Mouse (Mus musculus) lung, embryonic 15.5 days (tissue): ENCODE data around the gene Mmp9. TPM values are rescaled to one million over a fixed set of nuclear protein-coding genes. Genes with fewer than 3 reads are reported as not detected.

ENCODE experiments used
- ATAC-seq: fragments of 200-750 bp; cut with Nextera tagmentation; 2 replicates; pipeline ENCODE4 v1.8.0; 2017; ENCODE audit warnings: moderate number of reproducible peaks, borderline replicate concordance; ENCODE audit not compliant: low FRiP score, low TSS enrichment; ENCODE audit errors: extremely low read depth
- H3K27ac ChIP-seq: fragments of 300-500 bp; sonication (generic); 2 replicates; pipeline ENCODE4 v1.5.1; 2015; ENCODE audit warnings: moderate library complexity, mild to moderate bottlenecking, inconsistent platforms
- H3K27me3 ChIP-seq: fragments of 300-500 bp; sonication (generic); 2 replicates; pipeline ENCODE4 v1.6.1; 2015; ENCODE audit warnings: inconsistent platforms
- H3K36me3 ChIP-seq: fragments of 300-500 bp; sonication (generic); 2 replicates; pipeline ENCODE4 v1.6.1; 2015; ENCODE audit warnings: inconsistent platforms
- H3K4me1 ChIP-seq: fragments of 300-500 bp; sonication (generic); 2 replicates; pipeline ENCODE4 v1.6.1; 2015; ENCODE audit warnings: inconsistent platforms
- H3K4me2 ChIP-seq: fragments of 300-500 bp; sonication (generic); 2 replicates; pipeline ENCODE4 v1.6.1; 2015; ENCODE audit warnings: inconsistent platforms, mild to moderate bottlenecking, moderate library complexity
- H3K4me3 ChIP-seq: fragments of 300-500 bp; sonication (generic); 2 replicates; pipeline ENCODE4 v1.5.1; 2015; ENCODE audit warnings: mild to moderate bottlenecking, inconsistent platforms
- H3K9ac ChIP-seq: fragments of 300-500 bp; sonication (generic); 2 replicates; pipeline ENCODE4 v1.6.1; 2015; ENCODE audit warnings: inconsistent platforms
- H3K9me3 ChIP-seq: fragments of 300-500 bp; sonication (generic); 2 replicates; pipeline ENCODE4 v1.6.1; 2016; ENCODE audit warnings: inconsistent platforms
- WGBS: fragments of 180-500 bp; shearing (Covaris S2); methylation state at CpG from one replicate; pipeline ENCODE4 v1.1.7; 2015; 5-methylcytosine and 5-hydroxymethylcytosine counted together
- polyA plus RNA-seq: library from polyadenylated mRNA; unstranded; fragments of >200 nt; fragmentation: Nextera tagmentation; extraction: Ambion mirVana; gene quantifications from 2 replicates; pipeline ENCODE4 v1.2.1, GENCODE M21; 2015

The Mmp9 gene
- polyA plus RNA-seq, 1 experiment from 2014 or later = 1.4 TPM

- no peak for ATAC-seq
- Histone ChIP-seq H3K9me3 (no peaks in the 10 kb centered on the region), H3K27me3 (peaks cover 41% of the 10 kb centered on the region), H3K27ac (no peak overlapping the region), H3K9ac (0 out of 2 replicates have a peak overlapping the region, but pooled peaks have one; percentile 18), H3K4me1 (peaks cover 20% of the 10 kb centered on the region), H3K36me3 (peaks cover 31% of the 10 kb centered on the region), H3K4me2 (peak overlapping the region; percentile 65), H3K4me3 (peak overlapping the region; percentile 31)
- WGBS = 8% methylated on average over 49 of the region's 49 CpGs
Observed at GRCm38 (mm10) chr2:164996848-164997720, 56.5 kb downstream of the Mmp9 start.

DNA sequence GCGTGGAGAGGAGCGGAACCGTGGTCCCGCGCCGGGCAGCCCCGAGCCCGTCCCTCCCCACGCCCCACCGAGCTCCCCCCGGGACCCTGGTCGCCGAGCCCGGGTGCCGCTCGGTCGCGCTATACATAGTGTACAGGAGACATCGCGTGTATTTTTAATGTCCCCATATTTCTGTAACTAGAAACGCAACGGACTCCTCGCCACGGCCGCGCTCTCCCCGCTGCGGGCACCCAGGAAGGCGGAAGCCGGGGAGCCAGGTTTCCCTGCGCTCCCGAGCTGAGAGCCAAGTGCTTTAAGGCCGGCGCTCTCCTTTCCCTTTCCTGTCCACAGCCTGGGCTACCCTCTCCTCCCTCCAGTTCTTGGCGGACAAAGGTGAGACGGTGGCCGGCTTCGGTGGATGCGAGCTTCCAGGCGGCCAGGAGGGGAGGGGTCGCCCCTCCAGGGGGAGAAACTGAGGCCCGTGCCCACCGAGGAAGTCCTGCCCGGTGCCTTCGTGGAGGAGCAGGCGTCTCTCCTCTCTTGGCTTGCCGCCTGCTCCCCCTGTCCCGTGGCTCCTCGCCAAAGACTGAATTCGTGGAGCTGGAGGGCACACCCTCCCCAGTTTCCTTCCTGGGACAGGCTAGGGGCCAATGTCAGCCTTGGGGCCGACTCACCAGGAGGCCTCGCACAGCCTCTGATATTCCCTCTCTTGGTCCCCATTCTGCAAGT lies 57.3 kb downstream of the Mmp9 start:
- peak overlapping the region; percentile 18; the same call in 1 of the 2 replicates for H3K9ac ChIP-seq
- WGBS = 2% methylated on average over 47 of the region's 52 CpGs
- H3K36me3 ChIP-seq = peaks cover 39% of the 10 kb centered on the region
- no peaks in the 10 kb centered on the region for H3K9me3 ChIP-seq
- H3K4me2 ChIP-seq = peak overlapping the region; percentile 65
- no peak for ATAC-seq
- H3K4me3 ChIP-seq = peak overlapping the region; percentile 31
- peaks cover 20% of the 10 kb centered on the region for H3K4me1 ChIP-seq
- H3K27me3 ChIP-seq = peaks cover 41% of the 10 kb centered on the region
- H3K27ac ChIP-seq = no peak overlapping the region

DNA sequence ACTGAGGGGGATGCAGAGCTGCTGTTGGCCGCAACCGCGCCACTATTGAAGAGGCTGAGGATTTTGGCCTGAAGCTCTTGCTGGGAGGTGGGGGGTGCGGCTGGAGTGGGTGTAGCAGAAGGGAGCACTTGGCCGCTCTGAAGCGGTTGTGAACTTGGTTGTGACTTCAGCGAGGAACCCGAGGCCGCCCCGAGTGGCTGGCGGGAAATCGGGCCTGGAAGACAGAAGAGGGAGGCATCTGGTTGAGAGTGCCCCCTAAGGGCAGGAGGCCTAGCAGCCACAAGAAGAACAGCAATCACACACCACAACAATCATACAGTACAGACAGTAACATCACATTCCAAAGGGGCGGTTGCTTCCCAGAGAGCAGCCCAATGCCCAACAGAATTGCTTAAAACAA lies 61.4 kb downstream of the Mmp9 start:
- no peak overlapping the region for H3K4me2 ChIP-seq
- H3K36me3 ChIP-seq = peaks cover 76% of the 10 kb centered on the region
- no peak overlapping the region for H3K27ac ChIP-seq
- H3K4me3 ChIP-seq = no peak overlapping the region
- no peak overlapping the region for H3K9ac ChIP-seq
- peaks cover 24% of the 10 kb centered on the region for H3K27me3 ChIP-seq
- H3K4me1 ChIP-seq = peaks cover 20% of the 10 kb centered on the region
- WGBS = 94% methylated on average over 13 of the region's 13 CpGs
- no peaks in the 10 kb centered on the region for H3K9me3 ChIP-seq
- ATAC-seq = no peak

DNA sequence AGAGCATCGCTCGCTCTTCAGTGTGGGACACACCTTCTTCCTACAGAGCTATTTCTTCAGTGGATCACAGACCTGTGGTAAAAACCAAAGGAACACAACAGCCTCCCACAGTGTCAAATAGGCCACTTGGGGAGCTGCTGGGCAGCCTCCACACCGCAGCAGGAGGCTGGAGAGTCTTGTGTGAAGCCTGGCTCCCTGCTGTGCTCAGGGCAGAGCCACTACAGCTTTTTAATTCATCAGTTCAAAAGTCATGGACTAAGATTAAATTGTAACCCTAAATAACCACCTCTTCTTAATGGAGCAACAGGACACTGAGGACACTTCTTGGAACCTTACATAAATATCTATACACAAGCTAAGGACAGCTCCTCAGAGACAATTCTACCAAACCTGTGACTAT lies 62.5 kb downstream of the Mmp9 start:
- H3K27me3 ChIP-seq = peaks cover 12% of the 10 kb centered on the region
- no peak overlapping the region for H3K27ac ChIP-seq
- H3K4me2 ChIP-seq = no peak overlapping the region
- ATAC-seq = no peak
- H3K36me3 ChIP-seq = peaks cover 87% of the 10 kb centered on the region
- peaks cover 8% of the 10 kb centered on the region for H3K4me1 ChIP-seq
- H3K4me3 ChIP-seq = no peak overlapping the region
- H3K9me3 ChIP-seq = no peaks in the 10 kb centered on the region
- no peak overlapping the region for H3K9ac ChIP-seq
- 88% methylated on average over 3 of the region's 3 CpGs for WGBS

DNA sequence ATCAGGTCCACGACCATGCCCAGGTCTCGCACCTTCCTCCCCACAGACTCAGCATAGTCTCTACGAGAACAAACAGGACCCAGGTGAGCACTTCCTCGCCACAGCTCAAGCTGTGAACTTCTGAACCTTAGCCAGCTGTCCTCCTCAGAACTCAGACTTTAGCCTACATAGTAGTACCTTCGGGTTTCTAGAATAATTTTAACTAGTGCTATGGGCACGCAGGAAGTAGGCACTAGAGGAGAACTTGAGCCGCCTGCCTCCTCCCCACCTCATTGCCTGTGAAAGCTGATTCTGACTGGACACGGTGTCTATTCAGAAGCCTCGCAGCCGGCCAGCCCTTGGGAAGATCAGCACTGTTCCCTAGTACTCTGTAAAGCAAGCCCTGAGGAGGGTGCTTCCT lies 63.7 kb downstream of the Mmp9 start:
- peaks cover under 1% of the 10 kb centered on the region; the same call in 1 of the 2 replicates for H3K27me3 ChIP-seq
- H3K9me3 ChIP-seq = no peaks in the 10 kb centered on the region
- peaks cover 94% of the 10 kb centered on the region for H3K36me3 ChIP-seq
- ATAC-seq = no peak
- no peak overlapping the region for H3K27ac ChIP-seq
- 83% methylated on average over 10 of the region's 10 CpGs for WGBS
- H3K9ac ChIP-seq = no peak overlapping the region
- H3K4me3 ChIP-seq = no peak overlapping the region
- no peak overlapping the region for H3K4me2 ChIP-seq
- H3K4me1 ChIP-seq = no peaks in the 10 kb centered on the region

Other genes with a start within 250 kb of the Mmp9 start
- gene Spint4, start 242.3 kb upstream of the Mmp9 start, polyA plus RNA-seq = not detected in 2 replicates
- gene Spint5, start 225.5 kb upstream of the Mmp9 start, polyA plus RNA-seq = not detected in 2 replicates
- 1.9 and 2.3 TPM in 2 replicates for gene Wfdc3, start 194.8 kb upstream of the Mmp9 start, polyA plus RNA-seq
- gene Dnttip1, start 194.8 kb upstream of the Mmp9 start, polyA plus RNA-seq = 70.5 and 71.3 TPM in 2 replicates
- gene Ube2c, start 170.9 kb upstream of the Mmp9 start, polyA plus RNA-seq = 554 and 590 TPM in 2 replicates
- gene Tnnc2, start 160.8 kb upstream of the Mmp9 start, polyA plus RNA-seq = 2.0 and 9.7 TPM in 2 replicates
- 24.4 and 27.0 TPM in 2 replicates for gene Snx21, start 155.0 kb upstream of the Mmp9 start, polyA plus RNA-seq
- 19.8 and 20.3 TPM in 2 replicates for gene Acot8, start 135.9 kb upstream of the Mmp9 start, polyA plus RNA-seq
- gene Zswim3, start 135.7 kb upstream of the Mmp9 start, polyA plus RNA-seq = 6.7 and 8.4 TPM in 2 replicates
- gene Zswim1, start 118.1 kb upstream of the Mmp9 start, polyA plus RNA-seq = 15.8 and 16.8 TPM in 2 replicates
- gene Spata25, start 112.2 kb upstream of the Mmp9 start, polyA plus RNA-seq = not detected in 2 replicates
- gene Ctsa, start 107.9 kb upstream of the Mmp9 start, polyA plus RNA-seq = 131 and 139 TPM in 2 replicates
- 6.6 and 7.5 TPM in 2 replicates for gene Neurl2, start 107.3 kb upstream of the Mmp9 start, polyA plus RNA-seq
- 149 and 169 TPM in 2 replicates for gene Pltp, start 83.1 kb upstream of the Mmp9 start, polyA plus RNA-seq
- gene Pcif1, start 61.5 kb upstream of the Mmp9 start, polyA plus RNA-seq = 74.4 and 75.2 TPM in 2 replicates
- gene Zfp335, start 29.0 kb upstream of the Mmp9 start, polyA plus RNA-seq = 12.4 and 13.2 TPM in 2 replicates
- gene Slc12a5, start 20.0 kb downstream of the Mmp9 start, polyA plus RNA-seq = 0.68 and 1.1 TPM in 2 replicates
- 67.4 and 73.8 TPM in 2 replicates for gene Ncoa5, start 94.1 kb downstream of the Mmp9 start, polyA plus RNA-seq
- gene Cd40, start 114.8 kb downstream of the Mmp9 start, polyA plus RNA-seq = 30.2 and 35.4 TPM in 2 replicates
- gene 1700025C18Rik, start 150.0 kb downstream of the Mmp9 start, polyA plus RNA-seq = not detected in 2 replicates